Mouse (Mus musculus) brain, embryonic 14.5 days (tissue): Measurements from ENCODE around the gene Rhbdf2.

Source experiments
- CTCF ChIP-seq: fragments of 200-500 bp; IDR thresholded peaks from 2 replicates; pipeline ENCODE4 v1.5.1; 2012; ENCODE audit warnings: inconsistent platforms, mild to moderate bottlenecking, moderate library complexity, borderline replicate concordance; ENCODE audit not compliant: insufficient read depth, insufficient read length; ENCODE audit errors: extremely low read depth
- POLR2A ChIP-seq: fragments of 200-500 bp; IDR thresholded peaks from 2 replicates; pipeline ENCODE4 v1.6.1; 2012; ENCODE audit warnings: mild to moderate bottlenecking, inconsistent platforms, borderline replicate concordance; ENCODE audit not compliant: poor library complexity, insufficient read depth, insufficient read length, severe bottlenecking; ENCODE audit errors: extremely low read depth

DNA sequence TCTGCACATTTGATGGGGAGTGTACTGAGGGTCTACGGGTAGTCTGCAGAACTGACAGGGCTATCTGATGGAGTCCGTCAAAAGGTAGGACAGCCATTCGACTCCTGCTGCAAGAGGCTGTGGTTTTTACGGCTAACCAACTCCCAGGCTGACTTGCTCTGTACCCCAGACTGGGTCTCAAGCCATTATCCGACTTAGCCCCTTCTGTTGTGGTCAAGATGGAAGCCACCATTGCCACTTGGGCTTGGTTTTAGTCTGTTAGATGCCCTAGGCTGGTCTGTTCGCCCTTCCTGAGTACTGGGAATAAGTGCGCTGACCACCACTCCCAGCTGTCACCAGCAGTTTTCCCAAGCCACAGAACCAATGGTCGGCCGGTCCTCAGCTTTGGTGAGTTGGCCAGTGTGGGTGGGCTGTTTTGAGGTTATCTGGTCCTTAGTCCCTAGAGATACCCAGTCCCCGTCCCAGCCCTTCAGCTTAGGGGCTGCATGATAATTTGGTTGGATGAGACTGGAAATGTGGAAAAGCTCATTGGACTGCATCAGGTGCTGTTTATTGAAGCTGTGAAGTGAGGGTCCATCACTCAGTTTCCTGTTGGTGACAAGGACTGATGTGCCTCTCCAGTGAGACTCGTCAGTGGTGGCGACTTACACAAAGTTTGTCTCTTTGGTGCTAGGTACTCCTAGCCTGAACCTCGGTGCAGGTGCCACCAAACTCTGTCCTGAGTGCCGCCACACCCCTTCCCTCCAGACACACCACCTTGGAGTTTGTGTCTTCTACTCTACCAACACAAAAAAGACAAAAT, 49.6 kb upstream of the Rhbdf2 start:
- TF ChIP-seq CTCF (no peak), POLR2A (no peak)
